Mouse (Mus musculus): ENCODE data around the gene Fcmr.
A peak's percentile ranks its signal among the peaks of the same experiment; 100 is the strongest.

The Fcmr gene

GRCm38 (mm10) chr1:130857456-130857855, 8.0 kb upstream of the Fcmr start:
- DNase-seq (ENCODE audit: extremely low read depth, low read depth): no peak

- no peak for DNase-seq (ENCODE audit: extremely low read depth, low read depth)
Measured at GRCm38 (mm10) chr1:130864238-130864637, 1.2 kb upstream of the Fcmr start.

DNA sequence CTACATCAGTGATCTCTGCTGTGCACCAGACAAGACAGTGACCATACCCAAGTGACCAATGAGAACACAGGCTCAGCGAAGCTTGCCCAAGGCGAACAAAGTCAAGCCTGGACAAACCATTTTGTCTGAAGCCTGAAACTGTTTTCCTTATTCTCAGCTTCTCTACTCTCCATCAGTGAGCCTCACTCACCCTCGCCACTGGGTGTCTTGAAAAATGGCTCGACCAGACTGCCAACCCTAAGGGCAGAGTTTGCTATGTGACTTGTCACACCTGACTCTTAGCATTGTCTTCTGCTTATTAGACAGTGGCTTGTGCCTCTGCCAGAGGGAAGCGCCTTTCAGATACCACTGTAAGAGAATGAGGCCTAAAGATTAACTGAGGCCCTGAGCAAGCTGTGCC, 728 bp upstream of the Fcmr start:
- DNase-seq (ENCODE audit: extremely low read depth, low read depth): no peak

GRCm38 (mm10) chr1:130872912-130873311, 7.4 kb downstream of the Fcmr start:
- DNase-seq (ENCODE audit: extremely low read depth, low read depth): peak; percentile 46

GRCm38 (mm10) chr1:130875139-130875538, 9.7 kb downstream of the Fcmr start:
- DNase-seq (ENCODE audit: extremely low read depth, low read depth): peak; percentile 17

- DNase-seq (ENCODE audit: extremely low read depth, low read depth): no peak
Measured at GRCm38 (mm10) chr1:130875910-130876309, 10.4 kb downstream of the Fcmr start.

- peak; percentile 49 for DNase-seq (ENCODE audit: extremely low read depth, low read depth)
Measured at GRCm38 (mm10) chr1:130876931-130877509, 11.6 kb downstream of the Fcmr start.

- no peak for DNase-seq (ENCODE audit: extremely low read depth, low read depth)
Measured at GRCm38 (mm10) chr1:130877889-130878614, 12.6 kb downstream of the Fcmr start.

GRCm38 (mm10) chr1:130879927-130880326, 14.5 kb downstream of the Fcmr start:
- DNase-seq (ENCODE audit: extremely low read depth, low read depth): no peak

GRCm38 (mm10) chr1:130883146-130883545, 17.7 kb downstream of the Fcmr start:
- no peak for DNase-seq (ENCODE audit: extremely low read depth, low read depth)

DNA sequence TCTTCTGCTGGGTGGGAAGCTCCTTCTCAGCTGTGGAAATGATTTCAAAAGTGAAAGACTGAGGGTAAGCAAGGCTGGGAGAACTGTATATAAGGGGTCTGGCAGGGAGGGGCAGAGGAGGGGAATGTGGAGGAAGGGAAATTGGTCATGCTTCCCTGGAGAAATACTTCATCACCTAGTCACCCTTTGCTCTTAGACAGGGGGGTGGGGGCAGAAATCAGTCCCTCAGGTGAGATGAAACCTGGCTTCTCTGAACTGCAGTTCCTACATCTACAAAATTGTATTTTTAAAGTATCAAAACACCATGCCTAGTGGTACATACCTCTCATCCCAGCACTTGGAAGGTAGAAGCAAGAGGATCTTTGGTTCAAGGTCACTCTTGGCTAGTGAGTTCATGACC, 21.9 kb downstream of the Fcmr start, which contains the start of gene Il24:
TSS of gene Il24 (minus strand) at position 101 of the 400 bp plus-strand sequence.
- DNase-seq (ENCODE audit: extremely low read depth, low read depth): no peak

DNA sequence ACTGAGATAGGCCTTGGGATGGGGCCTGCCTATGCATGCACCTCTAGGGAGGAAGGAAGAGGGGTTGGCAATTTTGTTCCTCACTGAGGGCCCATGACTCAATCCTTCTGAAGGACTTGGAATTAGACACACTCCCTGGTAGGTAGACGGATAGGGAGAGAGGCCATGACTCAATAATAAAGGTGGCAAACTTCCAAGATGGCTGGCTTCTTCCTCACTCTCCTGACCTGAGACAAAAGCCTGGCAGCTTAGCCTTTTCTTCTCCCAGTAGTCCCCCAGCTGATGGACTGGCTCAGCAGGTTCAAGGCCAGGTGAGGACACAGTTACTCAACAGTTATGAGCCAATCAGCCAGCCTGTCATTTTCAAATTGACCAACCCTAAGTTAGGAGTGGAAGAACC, 27.0 kb downstream of the Fcmr start:
- no peak for DNase-seq (ENCODE audit: extremely low read depth, low read depth)

- no peak for DNase-seq (ENCODE audit: extremely low read depth, low read depth)
Measured at GRCm38 (mm10) chr1:130893329-130894040, 28.0 kb downstream of the Fcmr start.

DNA sequence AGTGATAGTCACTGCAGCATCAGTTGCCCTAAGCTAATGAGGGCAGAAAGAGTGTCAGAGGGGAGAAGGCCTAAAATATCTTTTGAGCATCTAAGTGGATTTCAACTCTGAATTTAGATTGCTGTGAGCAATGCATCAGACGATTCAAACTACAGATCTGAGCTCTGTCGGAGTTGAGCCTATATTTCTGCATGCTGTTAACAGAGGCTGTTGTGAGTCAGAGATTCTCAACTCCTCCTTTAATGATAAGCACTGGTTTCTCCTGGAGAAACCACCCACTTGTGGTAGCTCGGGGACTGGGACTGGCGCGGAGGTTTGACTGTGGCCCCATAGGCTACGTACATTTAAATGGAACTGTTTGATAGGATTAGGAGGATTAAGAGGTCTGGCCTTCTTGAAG, 29.0 kb downstream of the Fcmr start:
- DNase-seq (ENCODE audit: extremely low read depth, low read depth): no peak

- no peak for DNase-seq (ENCODE audit: extremely low read depth, low read depth)
Measured at GRCm38 (mm10) chr1:130902505-130902904, 37.0 kb downstream of the Fcmr start.

GRCm38 (mm10) chr1:130911401-130912010, 46.0 kb downstream of the Fcmr start, which contains the start of gene Il20:
Gene Il20 (minus strand): TSS chr1:130911451.
- no peak for DNase-seq (ENCODE audit: extremely low read depth, low read depth)

DNA sequence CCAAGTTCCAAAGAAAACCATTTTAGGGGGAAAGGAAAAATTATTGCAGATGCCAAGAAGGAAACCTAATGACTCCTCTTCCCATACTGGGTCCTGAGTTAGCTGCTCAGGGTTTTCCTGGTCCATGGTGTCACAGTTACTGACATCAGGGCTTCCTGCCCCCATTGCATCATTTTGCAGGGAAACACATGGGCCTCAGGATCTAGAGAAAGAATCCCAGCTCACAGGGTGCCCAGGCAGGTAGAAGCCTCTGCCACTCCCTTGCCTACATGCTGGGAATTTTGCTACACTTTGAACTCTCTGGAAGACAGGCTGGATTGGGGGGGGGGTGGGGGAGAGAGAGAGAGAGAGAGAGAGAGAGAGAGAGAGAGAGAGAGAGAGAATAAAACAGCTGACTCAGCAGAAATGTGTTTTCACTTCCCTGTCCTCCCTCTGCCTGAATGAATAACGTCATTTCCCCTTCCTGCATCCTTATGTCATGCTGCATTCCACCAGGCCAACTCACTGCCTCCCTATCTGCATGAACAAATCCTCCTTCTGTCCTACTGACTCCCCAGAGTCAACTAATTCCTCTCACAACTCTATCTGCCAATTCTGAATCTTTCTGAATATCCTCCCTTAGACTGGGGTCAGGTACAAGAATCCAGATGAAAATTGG, 53.0 kb downstream of the Fcmr start:
- DNase-seq (ENCODE audit: extremely low read depth, low read depth): no peak

DNA sequence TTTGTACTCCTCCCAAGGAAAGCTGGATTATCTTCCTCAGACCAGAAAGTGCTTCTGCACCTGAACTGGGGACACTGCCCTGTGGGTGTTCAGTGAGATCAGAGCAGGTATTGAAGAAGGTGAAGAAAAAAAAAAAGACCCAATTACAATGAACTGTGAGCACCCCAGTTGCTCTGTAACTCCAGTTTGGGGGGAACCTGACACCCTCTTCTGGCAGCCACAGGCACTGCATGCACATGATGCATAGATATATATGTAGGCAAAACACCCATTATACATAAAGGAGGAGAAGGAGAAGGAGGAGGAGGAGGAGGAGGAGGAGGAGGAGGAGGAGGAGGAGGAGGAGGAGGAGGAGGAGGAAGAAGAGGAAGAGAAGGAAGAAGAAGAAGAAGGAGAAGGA, 61.0 kb downstream of the Fcmr start:
- peak; percentile 14 for DNase-seq (ENCODE audit: extremely low read depth, low read depth)

All from MEL-GATA-1-ER (cell line).